Mouse (Mus musculus): ENCODE results near the gene Tcaf3.

Gene Tcaf3

DNA sequence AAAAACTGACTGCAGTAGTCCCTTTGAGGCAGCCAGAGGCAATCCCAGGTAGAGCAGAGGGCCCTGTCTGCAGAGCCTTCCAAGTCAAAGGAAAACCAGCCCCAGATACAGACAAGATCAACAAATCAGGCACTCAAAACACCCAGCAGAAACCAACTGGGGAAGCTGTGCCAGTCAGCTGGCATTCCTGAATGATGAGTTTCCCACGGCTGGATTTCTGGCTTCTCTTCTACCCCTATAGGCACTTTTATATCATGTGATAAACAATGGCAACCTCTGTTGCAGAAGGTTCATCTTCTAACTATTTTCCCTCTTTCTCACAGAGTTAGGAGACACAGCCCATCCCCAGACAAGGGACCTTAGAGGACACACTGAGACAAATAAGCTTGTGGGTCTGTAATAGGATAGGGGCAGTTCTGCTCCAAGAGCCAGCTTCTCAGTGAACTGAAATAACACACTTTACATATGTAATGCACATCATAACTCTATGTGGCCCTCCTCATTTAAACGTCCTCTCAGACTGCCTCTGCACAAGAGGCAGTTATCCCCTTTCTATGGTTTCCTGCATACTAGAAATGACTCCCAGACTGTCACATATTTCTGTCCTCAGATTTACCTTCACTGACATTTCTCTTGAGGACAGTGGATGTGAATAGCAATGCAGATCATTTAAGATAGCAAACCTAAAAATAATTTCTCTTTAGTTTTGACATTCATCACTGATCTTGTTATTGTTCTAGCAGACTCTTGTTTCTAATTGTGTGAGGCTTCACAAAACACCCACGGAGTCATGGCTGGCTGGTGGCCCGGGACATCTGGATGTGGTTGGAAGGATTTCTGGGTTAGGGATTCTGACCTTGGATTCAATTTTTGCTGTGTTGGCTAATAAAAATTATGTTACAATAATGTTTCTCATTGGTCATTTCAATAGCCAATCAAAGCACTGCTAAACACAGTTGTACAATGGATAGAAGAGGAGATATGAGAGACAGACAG is 55.2 kb downstream of the Tcaf3 start:
- DNase-seq: no peak

DNA sequence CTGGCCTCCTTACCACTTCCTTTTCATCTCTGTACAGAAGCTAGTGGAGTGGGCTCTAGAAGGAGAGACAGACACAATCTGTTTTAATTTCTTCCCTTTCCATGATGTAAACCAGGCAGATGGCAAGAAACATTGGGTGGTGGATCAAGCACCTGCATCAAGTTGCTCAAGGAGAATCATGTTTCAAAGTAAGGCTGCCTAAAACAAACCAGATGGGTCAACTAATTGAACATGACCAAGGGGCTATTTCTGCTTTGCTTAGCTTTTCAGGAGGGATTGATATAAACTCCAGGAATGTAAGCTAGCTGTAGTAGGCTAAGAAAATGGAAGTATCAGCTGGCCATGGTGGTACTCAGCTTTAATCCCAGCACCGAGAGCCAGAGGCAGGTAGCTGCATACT is 56.8 kb downstream of the Tcaf3 start:
- no peak for DNase-seq

DNA sequence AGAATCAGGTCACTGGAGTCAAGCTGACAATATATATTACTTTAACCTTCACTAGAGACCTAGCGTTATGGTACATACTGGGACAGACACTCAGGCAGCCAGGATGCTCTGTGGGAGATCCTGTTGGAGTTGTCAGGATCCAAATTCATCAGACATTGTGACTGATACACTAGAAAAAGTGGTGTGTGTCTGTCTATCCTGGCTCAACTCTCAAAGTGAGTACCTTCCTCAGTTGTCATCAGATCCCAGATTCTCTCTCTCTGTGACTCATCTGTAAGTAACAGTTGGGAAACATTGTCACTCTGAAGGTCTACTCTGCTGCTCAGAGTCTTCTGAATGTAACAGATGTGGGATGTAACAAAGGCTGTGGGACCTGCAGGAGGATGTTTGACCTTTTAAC is 57.8 kb downstream of the Tcaf3 start:
- no peak for DNase-seq
